Mouse (Mus musculus) embryonic facial prominence, embryonic 13.5 days (tissue): Measurements from ENCODE around the gene Insc. TPM values are rescaled to one million over a fixed set of nuclear protein-coding genes. Genes with fewer than 3 reads are reported as not detected.

Experiments used
- ATAC-seq: fragments of 200-750 bp; cut with Nextera tagmentation; 2 replicates; pipeline ENCODE4 v1.8.0; 2017; ENCODE audit warnings: low read depth; ENCODE audit not compliant: insufficient number of reproducible peaks, insufficient read depth, low FRiP score, low TSS enrichment
- H3K27ac ChIP-seq: fragments of 300-500 bp; sonication (generic); 2 replicates; pipeline ENCODE4 v1.5.1; 2015; ENCODE audit warnings: moderate library complexity, mild to moderate bottlenecking, inconsistent platforms
- H3K27me3 ChIP-seq: fragments of 300-500 bp; sonication (generic); 2 replicates; pipeline ENCODE4 v1.6.1; 2015; ENCODE audit warnings: mild to moderate bottlenecking, inconsistent platforms
- H3K36me3 ChIP-seq: fragments of 300-500 bp; sonication (generic); 2 replicates; pipeline ENCODE4 v1.6.1; 2015; ENCODE audit warnings: mild to moderate bottlenecking, inconsistent platforms
- H3K4me1 ChIP-seq: fragments of 300-500 bp; sonication (generic); 2 replicates; pipeline ENCODE4 v1.6.1; 2015; ENCODE audit warnings: inconsistent platforms
- H3K4me2 ChIP-seq: fragments of 300-500 bp; sonication (generic); 2 replicates; pipeline ENCODE4 v1.6.1; 2015; ENCODE audit warnings: moderate library complexity, mild to moderate bottlenecking, inconsistent platforms
- H3K4me3 ChIP-seq: fragments of 300-500 bp; sonication (generic); 2 replicates; pipeline ENCODE4 v1.5.1; 2015; ENCODE audit warnings: mild to moderate bottlenecking, inconsistent platforms
- H3K9ac ChIP-seq: fragments of 300-500 bp; sonication (generic); 2 replicates; pipeline ENCODE4 v1.6.1; 2015; ENCODE audit warnings: mild to moderate bottlenecking, inconsistent platforms
- H3K9me3 ChIP-seq: fragments of 300-500 bp; sonication (generic); 2 replicates; pipeline ENCODE4 v1.6.1; 2016; ENCODE audit warnings: inconsistent platforms
- WGBS: fragments of 180-500 bp; shearing (Covaris S2); methylation state at CpG from one replicate; pipeline ENCODE4 v1.1.7; 2015; ENCODE audit warnings: mixed read lengths; 5-methylcytosine and 5-hydroxymethylcytosine counted together
- polyA plus RNA-seq: library from polyadenylated mRNA; unstranded; fragments of >200 nt; fragmentation: Nextera tagmentation; extraction: Ambion mirVana; gene quantifications from 2 replicates; pipeline ENCODE4 v1.2.1, GENCODE M21; 2015

Insc gene
- polyA plus RNA-seq, 1 experiment from 2014 or later, result 5.9 TPM

- Histone ChIP-seq H3K9me3 (no peaks in the 10 kb centered on the region), H3K27me3 (no peaks in the 10 kb centered on the region), H3K9ac (no peak overlapping the region), H3K4me2 (no peak overlapping the region), H3K36me3 (no peaks in the 10 kb centered on the region), H3K4me3 (no peak overlapping the region), H3K27ac (no peak overlapping the region), H3K4me1 (no peaks in the 10 kb centered on the region)
- no peak for ATAC-seq
- 75% methylated on average over 3 of the region's 3 CpGs for WGBS
Observed at GRCm38 (mm10) chr7:114766523-114766922, 23.0 kb downstream of the Insc start.

- no peak overlapping the region for H3K4me2 ChIP-seq
- no peaks in the 10 kb centered on the region for H3K36me3 ChIP-seq
- WGBS, result 93% methylated on average over 5 of the region's 5 CpGs
- no peaks in the 10 kb centered on the region for H3K27me3 ChIP-seq
- no peaks in the 10 kb centered on the region for H3K9me3 ChIP-seq
- no peak overlapping the region for H3K4me3 ChIP-seq
- no peaks in the 10 kb centered on the region for H3K4me1 ChIP-seq
- H3K9ac ChIP-seq, result no peak overlapping the region
- ATAC-seq, result no peak
- H3K27ac ChIP-seq, result no peak overlapping the region
Observed at GRCm38 (mm10) chr7:114768516-114768915, 25.0 kb downstream of the Insc start.

GRCm38 (mm10) chr7:114769041-114769440 is 25.5 kb downstream of the Insc start:
- Histone ChIP-seq H3K27me3 (no peaks in the 10 kb centered on the region), H3K4me1 (no peaks in the 10 kb centered on the region), H3K4me3 (no peak overlapping the region), H3K4me2 (no peak overlapping the region), H3K9me3 (no peaks in the 10 kb centered on the region), H3K9ac (no peak overlapping the region), H3K36me3 (no peaks in the 10 kb centered on the region), H3K27ac (no peak overlapping the region)
- no peak for ATAC-seq
- 82% methylated on average over 4 of the region's 4 CpGs for WGBS

- no peak overlapping the region for H3K4me2 ChIP-seq
- no peaks in the 10 kb centered on the region for H3K4me1 ChIP-seq
- no peak overlapping the region for H3K9ac ChIP-seq
- no peaks in the 10 kb centered on the region for H3K9me3 ChIP-seq
- 94% methylated on average over 3 of the region's 3 CpGs for WGBS
- no peaks in the 10 kb centered on the region for H3K27me3 ChIP-seq
- H3K4me3 ChIP-seq, result no peak overlapping the region
- H3K36me3 ChIP-seq, result no peaks in the 10 kb centered on the region
- ATAC-seq, result no peak
- no peak overlapping the region for H3K27ac ChIP-seq
Observed at GRCm38 (mm10) chr7:114770586-114770985, 27.1 kb downstream of the Insc start.

- H3K4me3 ChIP-seq, result no peak overlapping the region
- no peak overlapping the region for H3K4me2 ChIP-seq
- WGBS, result 77% methylated on average over 7 of the region's 7 CpGs
- no peak for ATAC-seq
- H3K9me3 ChIP-seq, result no peaks in the 10 kb centered on the region
- H3K9ac ChIP-seq, result no peak overlapping the region
- no peaks in the 10 kb centered on the region for H3K27me3 ChIP-seq
- no peaks in the 10 kb centered on the region for H3K36me3 ChIP-seq
- no peak overlapping the region for H3K27ac ChIP-seq
- no peaks in the 10 kb centered on the region for H3K4me1 ChIP-seq
Observed at GRCm38 (mm10) chr7:114771801-114772200, 28.3 kb downstream of the Insc start.

- Histone ChIP-seq H3K9me3 (no peaks in the 10 kb centered on the region), H3K36me3 (no peaks in the 10 kb centered on the region)
- WGBS, result 16% methylated on average over 4 of the region's 4 CpGs
Observed at GRCm38 (mm10) chr7:114773781-114774180, 30.3 kb downstream of the Insc start.

GRCm38 (mm10) chr7:114775856-114776255 is 32.4 kb downstream of the Insc start:
- no peak for ATAC-seq
- H3K27ac ChIP-seq, result no peak overlapping the region
- H3K4me2 ChIP-seq, result no peak overlapping the region
- no peaks in the 10 kb centered on the region for H3K36me3 ChIP-seq
- no peaks in the 10 kb centered on the region for H3K9me3 ChIP-seq
- no peaks in the 10 kb centered on the region for H3K27me3 ChIP-seq
- peaks cover 8% of the 10 kb centered on the region; the same call in 1 of the 2 replicates for H3K4me1 ChIP-seq
- H3K9ac ChIP-seq, result no peak overlapping the region
- WGBS, result 82% methylated on average over 2 of the region's 2 CpGs
- no peak overlapping the region for H3K4me3 ChIP-seq

More at GRCm38 (mm10) chr7:114773781-114774180, 30.3 kb downstream of the Insc start:
- Histone ChIP-seq H3K27ac (no peak overlapping the region; the same call in 1 of the 2 replicates), H3K9ac (no peak overlapping the region), H3K27me3 (no peaks in the 10 kb centered on the region), H3K4me1 (no peaks in the 10 kb centered on the region), H3K4me2 (no peak overlapping the region), H3K4me3 (no peak overlapping the region)
- ATAC-seq, result no peak

- Histone ChIP-seq H3K36me3 (no peaks in the 10 kb centered on the region), H3K4me3 (no peak overlapping the region), H3K27ac (no peak overlapping the region), H3K4me2 (no peak overlapping the region), H3K9ac (no peak overlapping the region), H3K4me1 (peaks cover 8% of the 10 kb centered on the region; the same call in 1 of the 2 replicates), H3K9me3 (no peaks in the 10 kb centered on the region), H3K27me3 (no peaks in the 10 kb centered on the region)
- no peak for ATAC-seq
- WGBS, result 68% methylated on average over 7 of the region's 7 CpGs
Observed at GRCm38 (mm10) chr7:114778156-114778770, 34.8 kb downstream of the Insc start.

GRCm38 (mm10) chr7:114779056-114779660 is 35.7 kb downstream of the Insc start:
- 22% methylated on average over 8 of the region's 8 CpGs for WGBS

GRCm38 (mm10) chr7:114783291-114783690 is 39.8 kb downstream of the Insc start:
- no peak overlapping the region for H3K4me2 ChIP-seq
- no peaks in the 10 kb centered on the region for H3K27me3 ChIP-seq
- peaks cover 8% of the 10 kb centered on the region; the same call in 1 of the 2 replicates for H3K4me1 ChIP-seq
- H3K9me3 ChIP-seq, result no peaks in the 10 kb centered on the region
- no peaks in the 10 kb centered on the region for H3K36me3 ChIP-seq
- H3K4me3 ChIP-seq, result no peak overlapping the region
- H3K9ac ChIP-seq, result no peak overlapping the region
- 72% methylated on average over 3 of the region's 3 CpGs for WGBS
- no peak overlapping the region for H3K27ac ChIP-seq
- no peak for ATAC-seq

More at GRCm38 (mm10) chr7:114779056-114779660, 35.7 kb downstream of the Insc start:
- Histone ChIP-seq H3K4me2 (no peak overlapping the region), H3K9ac (no peak overlapping the region), H3K4me1 (peaks cover 8% of the 10 kb centered on the region; the same call in 1 of the 2 replicates), H3K36me3 (no peaks in the 10 kb centered on the region), H3K27me3 (no peaks in the 10 kb centered on the region), H3K4me3 (no peak overlapping the region), H3K27ac (no peak overlapping the region), H3K9me3 (no peaks in the 10 kb centered on the region)
- no peak for ATAC-seq

- no peak for ATAC-seq
- H3K36me3 ChIP-seq, result no peaks in the 10 kb centered on the region
- no peak overlapping the region for H3K9ac ChIP-seq
- no peak overlapping the region for H3K4me3 ChIP-seq
- WGBS, result 89% methylated on average over 10 of the region's 10 CpGs
- no peaks in the 10 kb centered on the region for H3K27me3 ChIP-seq
- H3K4me2 ChIP-seq, result no peak overlapping the region
- H3K27ac ChIP-seq, result no peak overlapping the region
- H3K9me3 ChIP-seq, result no peaks in the 10 kb centered on the region
- H3K4me1 ChIP-seq, result 0 out of 2 replicates have a peak, but pooled peaks cover 8% of the 10 kb centered on the region
Observed at GRCm38 (mm10) chr7:114791087-114791486, 47.6 kb downstream of the Insc start.

GRCm38 (mm10) chr7:114792026-114792425 is 48.5 kb downstream of the Insc start:
- Histone ChIP-seq H3K4me1 (0 out of 2 replicates have a peak, but pooled peaks cover 8% of the 10 kb centered on the region), H3K27ac (no peak overlapping the region), H3K27me3 (no peaks in the 10 kb centered on the region), H3K4me3 (no peak overlapping the region), H3K9me3 (no peaks in the 10 kb centered on the region), H3K9ac (no peak overlapping the region), H3K4me2 (no peak overlapping the region), H3K36me3 (no peaks in the 10 kb centered on the region)
- WGBS, result 90% methylated on average over 6 of the region's 6 CpGs
- no peak for ATAC-seq
